Mouse (Mus musculus): ENCODE data around the gene Rnf224. TPM values are rescaled to one million over a fixed set of nuclear protein-coding genes. Genes with fewer than 3 reads are reported as not detected.

Rnf224 gene
- polyA plus RNA-seq, 1 experiment from 2014 or later = 0.08 TPM

DNA sequence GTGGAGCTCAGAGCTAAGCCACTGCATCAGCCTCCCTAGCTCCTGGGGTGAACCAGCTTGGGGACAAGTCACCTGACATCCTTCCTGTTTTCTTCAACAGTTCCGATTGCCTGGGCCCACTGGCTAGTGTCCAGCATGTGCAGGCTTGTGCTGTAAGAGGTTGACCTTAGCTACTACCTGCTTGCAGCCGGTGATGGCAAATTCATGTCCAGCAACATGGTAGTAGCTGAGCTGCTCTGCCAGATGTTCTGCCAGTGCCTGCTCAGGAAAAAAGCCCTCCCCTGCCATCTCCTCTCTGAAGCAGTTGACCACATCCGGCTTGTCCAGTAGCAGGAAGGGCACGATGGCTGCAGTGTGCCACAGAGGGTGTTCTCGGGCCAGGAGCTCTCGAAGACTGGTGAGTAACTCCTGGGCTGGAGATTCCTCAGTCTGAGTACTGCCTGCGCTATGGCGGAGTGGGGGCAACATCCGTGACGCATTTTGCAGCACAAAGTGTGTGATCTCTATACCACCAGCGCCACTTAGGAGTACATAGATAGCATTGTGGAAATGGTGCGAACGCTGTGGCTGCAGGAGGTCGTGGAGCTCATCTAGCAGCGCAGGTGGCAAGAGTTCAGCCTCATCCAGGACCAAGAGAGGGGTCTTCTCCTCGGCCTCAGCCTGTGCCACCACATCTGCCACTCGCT, 42.0 kb downstream of the Rnf224 start:
- Histone ChIP-seq H3K4me1 (peaks cover 48% of the 10 kb centered on the region), H3K27me3 (ENCODE audit: insufficient read depth, poor library complexity, severe bottlenecking) (peaks cover 32% of the 10 kb centered on the region), H3K36me3 (peaks cover 8% of the 10 kb centered on the region), H3K9me3 (no peaks in the 10 kb centered on the region), H3K4me3 (0 out of 2 replicates have a peak overlapping the region, but pooled peaks have one; percentile 2), H3K27ac (0 out of 2 replicates have a peak overlapping the region, but pooled peaks have one; percentile 79)
- 77% methylated on average over 17 of the region's 17 CpGs for WGBS
- no peak for DNase-seq (ENCODE audit: low spot score)

GRCm38 (mm10) chr2:25194006-25194405, 42.6 kb downstream of the Rnf224 start:
- no peak overlapping the region for H3K27ac ChIP-seq
- WGBS = 68% methylated on average over 5 of the region's 5 CpGs
- no peak for DNase-seq (ENCODE audit: low spot score)
- peaks cover 48% of the 10 kb centered on the region for H3K4me1 ChIP-seq
- H3K27me3 ChIP-seq (ENCODE audit: insufficient read depth, poor library complexity, severe bottlenecking) = peaks cover 32% of the 10 kb centered on the region
- no peaks in the 10 kb centered on the region for H3K9me3 ChIP-seq
- 0 out of 2 replicates have a peak overlapping the region, but pooled peaks have one; percentile 2 for H3K4me3 ChIP-seq
- peaks cover 2% of the 10 kb centered on the region for H3K36me3 ChIP-seq

DNA sequence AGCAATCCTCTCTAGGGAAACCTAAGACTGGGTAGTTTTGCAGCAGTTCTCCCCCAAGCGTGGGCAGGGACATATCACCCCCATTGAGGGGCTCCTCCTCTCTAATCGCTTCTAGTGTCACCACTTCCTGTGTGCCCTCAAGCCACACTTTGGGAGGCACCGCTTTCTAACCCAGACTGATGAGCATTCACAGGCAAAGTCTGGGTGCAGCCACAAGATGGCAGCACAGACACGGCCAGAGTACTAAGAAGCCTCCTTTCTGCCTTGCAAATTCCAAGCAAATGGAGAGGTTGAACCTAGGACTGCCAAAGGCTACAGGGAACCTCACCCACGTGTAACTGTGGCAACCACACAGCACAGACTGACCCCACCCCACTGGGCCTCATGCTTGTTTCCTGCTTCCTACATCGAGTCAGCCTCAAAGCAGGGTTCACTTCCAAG, 43.2 kb downstream of the Rnf224 start:
- H3K4me3 ChIP-seq = no peak overlapping the region; the same call in 1 of the 2 replicates
- H3K36me3 ChIP-seq = no peaks in the 10 kb centered on the region; the same call in 1 of the 2 replicates
- DNase-seq (ENCODE audit: low spot score) = peak; percentile 91
- H3K27me3 ChIP-seq (ENCODE audit: insufficient read depth, poor library complexity, severe bottlenecking) = peaks cover 32% of the 10 kb centered on the region
- 3% methylated on average over 6 of the region's 6 CpGs for WGBS
- no peak overlapping the region for H3K27ac ChIP-seq
- peaks cover 48% of the 10 kb centered on the region for H3K4me1 ChIP-seq
- no peaks in the 10 kb centered on the region for H3K9me3 ChIP-seq

DNA sequence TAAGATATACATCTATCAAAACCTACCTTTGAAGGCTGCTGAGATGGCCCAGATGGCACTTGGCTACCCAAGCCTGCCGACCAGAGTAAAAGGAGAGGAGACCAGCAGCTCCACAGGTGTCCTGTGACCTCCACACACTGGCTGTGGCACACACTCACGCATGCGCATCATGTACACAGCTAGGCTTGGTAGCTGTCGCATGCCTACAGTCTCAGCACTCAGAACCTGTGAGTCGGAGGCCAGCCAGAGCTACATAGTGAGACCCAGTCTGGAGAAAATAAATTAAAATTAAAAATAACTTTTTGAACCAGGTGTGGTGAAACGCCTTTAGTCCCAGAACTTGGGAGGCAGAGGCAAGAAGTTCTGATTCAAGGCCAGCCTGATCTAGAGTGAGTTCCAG, 48.7 kb downstream of the Rnf224 start:
- Histone ChIP-seq H3K27me3 (ENCODE audit: insufficient read depth, poor library complexity, severe bottlenecking) (peaks cover 39% of the 10 kb centered on the region), H3K36me3 (no peaks in the 10 kb centered on the region), H3K4me3 (no peak overlapping the region), H3K27ac (no peak overlapping the region), H3K4me1 (peaks cover 12% of the 10 kb centered on the region), H3K9me3 (no peaks in the 10 kb centered on the region)
- DNase-seq (ENCODE audit: low spot score) = no peak
- WGBS = 79% methylated on average over 6 of the region's 6 CpGs

DNA sequence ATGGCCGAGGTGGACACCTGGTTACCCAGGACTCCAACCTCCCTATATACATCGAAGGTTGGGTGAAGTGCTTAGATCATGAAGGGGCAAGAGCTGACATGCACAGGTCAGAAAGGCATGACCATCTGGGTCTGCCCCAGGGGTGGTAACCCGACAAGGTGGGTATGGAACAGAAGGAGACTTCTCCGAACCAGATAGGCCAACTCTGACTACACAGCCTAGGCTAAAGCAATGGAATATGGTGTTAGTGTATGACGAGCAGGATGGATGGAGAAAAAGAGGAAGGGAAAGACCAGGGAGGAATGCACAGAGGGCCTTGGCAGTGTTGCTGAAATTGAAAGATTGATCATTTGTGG, 50.0 kb downstream of the Rnf224 start:
- Histone ChIP-seq H3K9me3 (no peaks in the 10 kb centered on the region), H3K4me1 (peaks cover 19% of the 10 kb centered on the region), H3K36me3 (no peaks in the 10 kb centered on the region), H3K27ac (peak overlapping the region; percentile 83; the same call in 1 of the 2 replicates), H3K27me3 (ENCODE audit: insufficient read depth, poor library complexity, severe bottlenecking) (peaks cover 45% of the 10 kb centered on the region), H3K4me3 (peak overlapping the region; percentile 70)
- DNase-seq (ENCODE audit: low spot score) = no peak
- 29% methylated on average over 5 of the region's 5 CpGs for WGBS

DNA sequence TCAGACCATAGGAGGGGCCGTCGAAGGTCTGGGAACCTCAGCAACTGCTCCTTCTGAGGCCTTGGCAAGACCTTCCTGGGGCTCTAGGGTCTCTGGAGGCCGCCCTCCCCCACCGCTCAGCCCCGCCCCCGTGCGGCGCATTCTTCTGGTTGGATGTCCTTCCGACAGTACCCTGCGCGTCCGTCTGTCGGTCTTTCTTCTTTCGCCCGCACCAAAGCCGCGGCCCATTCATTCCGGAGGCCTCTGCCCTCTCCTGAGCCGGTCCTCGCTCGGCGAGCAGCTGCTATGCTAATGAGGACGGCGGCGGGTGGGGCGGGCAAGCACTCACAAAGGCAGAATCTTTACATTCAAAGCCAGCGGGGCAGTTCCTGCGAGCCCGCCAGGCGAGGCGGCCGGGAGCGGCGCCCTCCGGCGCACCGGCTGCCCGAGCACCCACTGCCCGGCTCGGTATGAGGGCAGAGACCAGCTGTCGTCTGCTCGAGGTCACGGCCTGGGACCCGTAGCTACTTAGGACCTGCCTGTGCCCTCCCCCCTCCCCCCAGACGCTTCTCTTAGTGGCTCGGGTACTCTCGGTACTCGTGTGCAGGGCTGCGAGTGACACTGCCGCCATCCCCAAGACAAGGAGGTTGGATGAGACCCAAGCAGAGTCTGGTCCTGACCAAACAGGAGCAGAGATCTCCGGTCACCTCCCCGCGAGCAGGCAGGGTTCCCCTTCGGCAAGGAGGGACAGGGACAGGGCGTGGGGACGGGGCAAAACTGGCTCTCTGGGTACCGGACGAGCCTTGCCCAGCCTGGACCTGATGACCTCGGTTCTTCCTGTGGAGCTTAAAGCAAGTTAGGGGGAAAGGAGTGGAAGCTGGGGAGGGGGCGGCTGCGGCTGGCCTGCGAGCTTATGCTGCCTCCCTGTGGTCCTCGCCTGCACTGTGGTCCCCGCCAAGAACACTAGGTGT, 50.7 kb downstream of the Rnf224 start:
- DNase-seq (ENCODE audit: low spot score) = peak; percentile 87
- Histone ChIP-seq H3K27me3 (ENCODE audit: insufficient read depth, poor library complexity, severe bottlenecking) (peaks cover 51% of the 10 kb centered on the region), H3K36me3 (no peaks in the 10 kb centered on the region), H3K4me1 (peaks cover 25% of the 10 kb centered on the region), H3K9me3 (no peaks in the 10 kb centered on the region), H3K27ac (peak overlapping the region; percentile 83), H3K4me3 (peak overlapping the region; percentile 70)
- under 1% methylated on average over 64 of the region's 64 CpGs for WGBS

- 91% methylated on average over 7 of the region's 7 CpGs for WGBS
- Histone ChIP-seq H3K4me3 (no peak overlapping the region), H3K9me3 (no peaks in the 10 kb centered on the region), H3K27me3 (ENCODE audit: insufficient read depth, poor library complexity, severe bottlenecking) (peaks cover 61% of the 10 kb centered on the region), H3K36me3 (no peaks in the 10 kb centered on the region), H3K27ac (no peak overlapping the region), H3K4me1 (peaks cover 32% of the 10 kb centered on the region)
- DNase-seq (ENCODE audit: low spot score) = no peak
Observed at GRCm38 (mm10) chr2:25184496-25184895, 52.1 kb downstream of the Rnf224 start.

Other genes with a start within 250 kb of the Rnf224 start
- 52.2 and 53.2 TPM in 2 replicates for gene Nsmf, start 182.4 kb downstream of the Rnf224 start, polyA plus RNA-seq (2016; fragmentation: Nextera tagmentation; extraction: Ambion mirVana)
- 0.13 TPM in 1 of 2 replicates, not detected in the other for gene Entpd8, start 156.5 kb downstream of the Rnf224 start, polyA plus RNA-seq (2016; fragmentation: Nextera tagmentation; extraction: Ambion mirVana)
- gene Noxa1, start 141.6 kb downstream of the Rnf224 start, polyA plus RNA-seq (2016; fragmentation: Nextera tagmentation; extraction: Ambion mirVana) = 0.14 TPM in 1 of 2 replicates, not detected in the other
- 5.7 and 5.9 TPM in 2 replicates for gene Nrarp, start 56.0 kb downstream of the Rnf224 start, polyA plus RNA-seq (2016; fragmentation: Nextera tagmentation; extraction: Ambion mirVana)
- 7.7 and 8.4 TPM in 2 replicates for gene Tor4a, start 39.9 kb downstream of the Rnf224 start, polyA plus RNA-seq (2016; fragmentation: Nextera tagmentation; extraction: Ambion mirVana)
- 90.9 and 99.8 TPM in 2 replicates for gene Nelfb, start 25.3 kb downstream of the Rnf224 start, polyA plus RNA-seq (2016; fragmentation: Nextera tagmentation; extraction: Ambion mirVana)
- gene Stpg3, start 22.1 kb downstream of the Rnf224 start, polyA plus RNA-seq (2016; fragmentation: Nextera tagmentation; extraction: Ambion mirVana) = 0.10 TPM in 1 of 2 replicates, not detected in the other
- gene Fam166a, start 18.0 kb downstream of the Rnf224 start, polyA plus RNA-seq (2016; fragmentation: Nextera tagmentation; extraction: Ambion mirVana) = 0.92 TPM in 1 of 2 replicates, not detected in the other
- gene Tubb4b, start 12.1 kb downstream of the Rnf224 start, polyA plus RNA-seq (2016; fragmentation: Nextera tagmentation; extraction: Ambion mirVana) = 544 and 610 TPM in 2 replicates
- not detected in 2 replicates for gene Slc34a3, start 2.4 kb downstream of the Rnf224 start, polyA plus RNA-seq (2016; fragmentation: Nextera tagmentation; extraction: Ambion mirVana)
- gene Rnf208, start 5.5 kb upstream of the Rnf224 start, polyA plus RNA-seq (2016; fragmentation: Nextera tagmentation; extraction: Ambion mirVana) = 6.4 and 9.1 TPM in 2 replicates
- gene Cysrt1, start 5.7 kb upstream of the Rnf224 start, polyA plus RNA-seq (2016; fragmentation: Nextera tagmentation; extraction: Ambion mirVana) = not detected in 2 replicates
- 4.0 and 6.0 TPM in 2 replicates for gene AL732309.1, start 10.1 kb upstream of the Rnf224 start, polyA plus RNA-seq (2016; fragmentation: Nextera tagmentation; extraction: Ambion mirVana)
- 17.1 and 19.0 TPM in 2 replicates for gene Tmem203, start 18.7 kb upstream of the Rnf224 start, polyA plus RNA-seq (2016; fragmentation: Nextera tagmentation; extraction: Ambion mirVana)
- gene Tprn, start 25.8 kb upstream of the Rnf224 start, polyA plus RNA-seq (2016; fragmentation: Nextera tagmentation; extraction: Ambion mirVana) = 5.1 and 6.4 TPM in 2 replicates
- 164 and 199 TPM in 2 replicates for gene Ssna1, start 35.7 kb upstream of the Rnf224 start, polyA plus RNA-seq (2016; fragmentation: Nextera tagmentation; extraction: Ambion mirVana)
- 101 and 113 TPM in 2 replicates for gene Anapc2, start 35.7 kb upstream of the Rnf224 start, polyA plus RNA-seq (2016; fragmentation: Nextera tagmentation; extraction: Ambion mirVana)
- not detected in 2 replicates for gene Tmem210, start 51.4 kb upstream of the Rnf224 start, polyA plus RNA-seq (2016; fragmentation: Nextera tagmentation; extraction: Ambion mirVana)
- gene Lrrc26, start 53.1 kb upstream of the Rnf224 start, polyA plus RNA-seq (2016; fragmentation: Nextera tagmentation; extraction: Ambion mirVana) = not detected in 2 replicates
- 0.93 TPM in 1 of 2 replicates, not detected in the other for gene Grin1, start 82.4 kb upstream of the Rnf224 start, polyA plus RNA-seq (2016; fragmentation: Nextera tagmentation; extraction: Ambion mirVana)
- 31.7 and 52.3 TPM in 2 replicates for gene Man1b1, start 95.6 kb upstream of the Rnf224 start, polyA plus RNA-seq (2016; fragmentation: Nextera tagmentation; extraction: Ambion mirVana)
- 12.9 and 19.1 TPM in 2 replicates for gene Dpp7, start 119.6 kb upstream of the Rnf224 start, polyA plus RNA-seq (2016; fragmentation: Nextera tagmentation; extraction: Ambion mirVana)
- 9.5 and 12.7 TPM in 2 replicates for gene Uap1l1, start 128.9 kb upstream of the Rnf224 start, polyA plus RNA-seq (2016; fragmentation: Nextera tagmentation; extraction: Ambion mirVana)
- 26.8 and 31.8 TPM in 2 replicates for gene Sapcd2, start 135.5 kb upstream of the Rnf224 start, polyA plus RNA-seq (2016; fragmentation: Nextera tagmentation; extraction: Ambion mirVana)
- not detected in 2 replicates for gene Entpd2, start 159.1 kb upstream of the Rnf224 start, polyA plus RNA-seq (2016; fragmentation: Nextera tagmentation; extraction: Ambion mirVana)
- gene Npdc1, start 162.6 kb upstream of the Rnf224 start, polyA plus RNA-seq (2016; fragmentation: Nextera tagmentation; extraction: Ambion mirVana) = 14.6 and 16.5 TPM in 2 replicates
- gene Fut7, start 186.5 kb upstream of the Rnf224 start, polyA plus RNA-seq (2016; fragmentation: Nextera tagmentation; extraction: Ambion mirVana) = not detected in 2 replicates
- gene Abca2, start 191.9 kb upstream of the Rnf224 start, polyA plus RNA-seq (2016; fragmentation: Nextera tagmentation; extraction: Ambion mirVana) = 3.5 and 4.7 TPM in 2 replicates
- 0.69 and 1.1 TPM in 2 replicates for gene Clic3, start 220.1 kb upstream of the Rnf224 start, polyA plus RNA-seq (2016; fragmentation: Nextera tagmentation; extraction: Ambion mirVana)
- gene Paxx, start 224.3 kb upstream of the Rnf224 start, polyA plus RNA-seq (2016; fragmentation: Nextera tagmentation; extraction: Ambion mirVana) = 15.6 and 17.7 TPM in 2 replicates
- 0.18 and 0.32 TPM in 2 replicates for gene Ptgds, start 233.3 kb upstream of the Rnf224 start, polyA plus RNA-seq (2016; fragmentation: Nextera tagmentation; extraction: Ambion mirVana)

Measured in heart, embryonic 10.5 days (tissue).